Mouse (Mus musculus) embryo, embryonic 10 days (tissue): ENCODE data around the gene Gm11444.

Experiments used
- DNase-seq: peaks from one replicate; pipeline ENCODE4 v3.0.0-alpha.2; 2015; ENCODE audit warnings: low spot score

Gene Gm11444

DNA sequence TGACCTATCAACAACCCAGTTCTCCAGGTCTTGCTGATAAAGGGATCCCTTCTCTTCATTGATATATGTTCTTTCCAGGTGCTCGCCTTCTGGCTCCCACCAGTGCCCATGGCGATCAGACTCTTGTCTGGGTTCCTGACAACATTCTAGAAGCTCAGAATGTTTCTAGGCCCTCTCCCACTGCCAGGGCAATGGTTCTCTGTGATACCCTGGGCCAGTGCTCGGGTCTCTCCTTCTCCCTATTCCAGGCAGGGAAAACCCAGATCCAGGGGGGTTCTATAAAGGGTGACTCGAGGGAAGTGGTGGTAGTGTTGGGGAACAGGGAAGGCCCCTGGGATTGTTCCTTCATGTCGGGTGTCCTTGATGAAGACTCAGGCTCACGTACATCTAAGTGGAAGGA lies at the start of gene Gm11444:
Gene Gm11444, minus strand, starts transcription at position 101 of the 400 bp plus-strand sequence.
- no peak for DNase-seq

DNA sequence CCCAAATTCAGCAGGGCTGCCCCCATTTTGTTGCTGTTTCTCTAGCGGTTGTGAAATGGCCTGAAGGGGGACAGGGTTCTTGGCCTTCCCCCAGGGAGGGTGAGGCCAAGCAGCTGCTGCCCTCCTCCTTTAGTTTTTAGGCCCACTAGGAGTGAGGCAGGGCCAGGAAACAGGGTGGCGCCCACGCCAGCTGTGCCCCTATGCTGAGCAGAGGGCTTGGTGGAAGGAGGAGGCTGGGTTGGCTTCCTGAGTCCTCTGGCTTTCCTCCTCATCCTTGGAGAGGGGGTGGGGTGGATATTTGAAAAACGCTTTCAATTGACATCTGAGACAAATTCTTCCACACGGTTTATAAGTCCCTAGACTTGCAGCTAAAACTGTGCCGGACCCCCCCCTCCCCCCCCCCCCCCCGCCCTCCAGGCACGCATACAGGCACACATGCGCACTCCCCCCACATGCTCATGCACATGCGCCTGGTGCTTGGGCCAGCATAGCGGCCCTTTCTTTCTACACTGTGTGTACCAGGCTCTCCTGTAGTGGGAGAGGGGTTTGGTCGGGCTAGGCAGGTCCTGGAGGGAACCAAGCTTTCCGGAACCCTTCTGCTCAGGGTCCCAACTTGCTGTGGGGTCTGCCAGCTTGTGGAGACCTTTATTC lies 46.3 kb upstream of the Gm11444 start:
- DNase-seq: no peak

DNA sequence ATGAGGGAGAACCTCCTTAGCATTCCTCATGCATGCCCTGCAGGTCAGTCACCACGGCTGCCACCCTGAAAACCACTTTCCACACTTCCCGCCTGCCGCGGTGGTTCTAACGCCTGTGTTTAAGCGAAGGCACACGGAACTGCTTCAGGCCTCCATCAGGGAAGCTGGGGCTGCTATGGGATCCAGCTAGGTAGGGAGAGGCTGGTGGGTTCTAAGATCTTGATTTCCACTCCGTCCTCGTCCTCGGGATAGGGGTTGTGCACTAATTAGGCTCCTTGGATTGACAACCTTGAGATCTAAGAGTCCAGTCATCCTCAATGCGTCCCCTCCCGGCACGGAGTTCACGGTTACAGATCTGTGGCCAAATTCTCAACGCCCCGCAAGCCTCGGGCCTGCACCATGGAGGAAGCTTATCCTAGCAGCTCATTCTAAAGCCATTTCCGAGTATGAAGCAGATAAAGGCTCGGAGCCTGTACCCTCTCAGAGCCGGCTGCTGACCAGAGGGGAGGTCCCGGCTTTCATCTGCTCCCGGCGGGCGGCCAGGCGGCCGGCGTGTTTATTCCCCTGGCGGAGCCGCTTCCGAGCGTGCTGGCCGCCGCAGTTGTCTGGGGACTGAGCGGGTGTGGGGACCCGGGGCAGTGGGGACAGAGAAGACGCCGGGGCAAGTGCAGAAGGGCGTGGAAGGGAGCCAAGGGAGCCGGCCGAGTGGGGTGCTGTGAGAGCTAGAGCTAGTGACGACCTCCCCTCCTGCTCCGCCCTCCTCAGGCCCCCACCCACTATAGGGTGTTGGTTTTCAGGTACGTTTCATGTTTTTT lies 44.8 kb upstream of the Gm11444 start:
- peak; percentile 42 for DNase-seq

DNA sequence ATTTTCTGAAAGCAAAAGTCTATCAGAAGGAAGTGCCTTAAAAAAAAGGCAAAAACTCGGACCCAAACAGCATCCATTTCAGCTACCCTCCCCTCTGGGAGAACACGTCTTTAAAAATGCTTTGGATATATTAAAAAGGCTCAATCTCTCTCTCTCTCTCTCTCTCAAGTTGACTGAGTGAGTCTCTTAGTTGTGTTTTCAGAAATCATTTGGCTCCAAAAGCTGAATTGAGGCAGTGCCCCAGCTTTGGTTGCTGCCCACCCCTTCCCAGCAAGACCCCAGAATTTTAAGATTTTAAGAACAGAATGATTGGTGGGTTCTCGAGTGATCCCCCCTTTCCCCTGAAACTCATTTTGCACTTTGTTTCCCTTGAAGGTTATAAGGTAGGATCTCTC lies 44.0 kb upstream of the Gm11444 start:
- DNase-seq: no peak

DNA sequence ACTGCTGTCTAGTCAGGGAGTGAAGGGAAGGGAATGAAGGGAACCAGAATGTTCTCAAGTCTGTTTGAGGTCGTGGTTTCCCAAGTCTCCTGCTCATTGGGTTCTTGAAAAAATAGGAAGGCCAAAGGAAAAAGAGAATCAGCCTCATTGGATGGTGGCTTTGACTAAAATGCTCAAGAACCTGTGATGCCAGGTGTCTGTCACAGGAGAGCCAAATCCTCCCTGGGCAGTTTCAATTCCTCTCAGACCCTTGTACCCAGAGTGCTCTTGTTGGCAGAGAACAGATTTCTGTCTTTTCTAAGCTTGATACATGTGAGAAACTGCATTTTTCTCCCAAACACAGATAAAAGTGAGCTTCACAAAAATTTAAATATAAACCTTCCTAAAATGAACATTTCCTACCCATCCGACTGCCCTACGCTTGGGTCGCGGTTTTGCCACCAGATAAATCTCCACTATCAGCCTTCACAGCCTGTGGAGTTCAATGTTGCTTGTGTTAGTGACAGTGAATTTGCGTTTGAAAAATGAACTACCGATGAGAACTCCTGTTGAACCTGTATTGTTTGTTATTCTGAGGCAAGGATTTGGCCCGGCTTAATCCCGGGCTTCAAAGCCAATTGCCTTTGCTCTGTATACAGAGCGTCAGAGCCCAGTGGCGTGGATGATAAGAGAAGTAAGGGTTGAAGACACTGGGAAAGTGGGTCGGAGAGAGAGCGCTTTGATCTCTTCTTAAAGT lies 43.4 kb upstream of the Gm11444 start:
- DNase-seq: peak; percentile 41

DNA sequence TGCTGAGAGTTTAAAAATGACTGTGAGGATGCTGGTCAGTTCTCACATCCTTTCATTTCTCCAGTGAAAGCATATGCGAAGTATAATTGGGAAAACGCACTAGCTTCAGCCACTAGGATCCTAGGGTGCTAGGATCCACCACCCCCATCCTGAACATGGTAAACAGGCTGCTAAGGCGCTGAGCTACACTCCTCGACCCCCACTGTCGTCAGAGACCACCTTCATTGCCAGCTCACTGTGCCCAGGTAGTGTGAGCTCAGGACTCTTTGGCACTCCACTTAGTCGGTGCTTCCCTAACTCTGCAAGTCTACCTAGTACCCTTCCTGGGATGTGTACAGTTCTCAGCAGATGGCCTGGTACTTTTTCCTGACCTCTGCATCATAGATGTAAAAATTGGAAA lies 42.6 kb upstream of the Gm11444 start:
- DNase-seq: no peak

DNA sequence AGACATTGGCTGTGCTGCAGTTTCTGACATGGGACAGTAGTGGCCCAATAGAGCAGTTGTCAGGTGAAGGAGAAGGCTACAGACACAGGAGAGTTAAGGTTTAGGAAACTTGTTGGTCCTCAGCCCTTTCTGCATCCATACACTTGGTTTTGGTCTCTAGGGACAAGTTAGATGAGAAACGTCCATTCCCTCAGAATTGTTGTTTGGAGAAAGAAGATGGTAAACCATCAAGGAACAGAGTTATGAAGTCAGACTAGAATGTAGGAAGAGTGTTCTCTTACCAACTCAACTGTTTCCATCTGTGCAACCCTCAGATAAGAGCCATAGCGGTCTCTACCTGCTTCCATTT lies 41.5 kb upstream of the Gm11444 start:
- no peak for DNase-seq

DNA sequence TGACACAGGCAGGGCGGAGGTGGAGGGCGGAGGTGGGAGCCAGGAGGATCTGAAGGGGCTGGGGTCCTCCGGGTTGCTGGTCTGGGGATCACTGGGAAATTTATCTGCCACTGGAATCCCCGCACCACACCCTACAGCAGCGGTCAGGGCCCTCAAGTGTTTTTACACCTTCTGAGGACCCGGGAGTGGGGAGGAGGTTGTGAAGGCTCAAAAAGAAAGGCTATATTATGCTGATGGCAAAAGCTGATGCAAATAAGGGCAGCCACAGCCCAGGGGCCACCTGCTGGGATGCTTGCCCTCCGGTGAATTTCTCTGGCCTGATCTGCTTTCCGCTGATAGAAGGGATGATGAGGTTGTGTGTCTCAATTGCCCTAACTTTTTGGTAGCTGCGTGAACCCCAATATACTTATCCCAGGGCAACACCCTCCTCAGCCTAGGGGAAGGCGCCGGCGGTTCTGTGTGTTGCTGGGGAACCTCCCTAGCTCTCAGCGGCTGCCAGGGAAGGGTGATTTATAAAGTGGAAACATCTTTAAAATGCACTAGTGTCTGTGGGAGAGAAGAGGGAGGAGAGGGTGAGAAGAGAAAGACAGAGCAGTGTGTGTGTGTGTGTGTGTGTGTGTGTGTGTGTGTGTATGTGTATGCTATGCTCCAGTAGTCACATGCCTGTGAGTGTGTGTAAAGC lies 41.0 kb upstream of the Gm11444 start:
- DNase-seq: no peak

DNA sequence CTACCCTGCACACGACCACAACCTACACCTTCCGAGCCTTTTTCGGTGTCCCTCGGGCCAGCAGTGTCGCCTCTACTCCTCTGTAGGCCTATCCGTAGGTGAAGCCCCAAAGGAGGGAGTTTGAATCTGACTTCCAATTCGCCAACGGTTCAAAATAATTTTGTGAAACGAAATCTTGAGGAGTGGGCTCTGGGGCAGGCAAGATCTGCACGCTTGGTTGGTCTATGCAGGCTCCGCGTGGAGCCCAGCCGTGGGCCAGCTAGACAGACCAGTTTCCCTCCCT lies 40.4 kb upstream of the Gm11444 start:
- DNase-seq: no peak

DNA sequence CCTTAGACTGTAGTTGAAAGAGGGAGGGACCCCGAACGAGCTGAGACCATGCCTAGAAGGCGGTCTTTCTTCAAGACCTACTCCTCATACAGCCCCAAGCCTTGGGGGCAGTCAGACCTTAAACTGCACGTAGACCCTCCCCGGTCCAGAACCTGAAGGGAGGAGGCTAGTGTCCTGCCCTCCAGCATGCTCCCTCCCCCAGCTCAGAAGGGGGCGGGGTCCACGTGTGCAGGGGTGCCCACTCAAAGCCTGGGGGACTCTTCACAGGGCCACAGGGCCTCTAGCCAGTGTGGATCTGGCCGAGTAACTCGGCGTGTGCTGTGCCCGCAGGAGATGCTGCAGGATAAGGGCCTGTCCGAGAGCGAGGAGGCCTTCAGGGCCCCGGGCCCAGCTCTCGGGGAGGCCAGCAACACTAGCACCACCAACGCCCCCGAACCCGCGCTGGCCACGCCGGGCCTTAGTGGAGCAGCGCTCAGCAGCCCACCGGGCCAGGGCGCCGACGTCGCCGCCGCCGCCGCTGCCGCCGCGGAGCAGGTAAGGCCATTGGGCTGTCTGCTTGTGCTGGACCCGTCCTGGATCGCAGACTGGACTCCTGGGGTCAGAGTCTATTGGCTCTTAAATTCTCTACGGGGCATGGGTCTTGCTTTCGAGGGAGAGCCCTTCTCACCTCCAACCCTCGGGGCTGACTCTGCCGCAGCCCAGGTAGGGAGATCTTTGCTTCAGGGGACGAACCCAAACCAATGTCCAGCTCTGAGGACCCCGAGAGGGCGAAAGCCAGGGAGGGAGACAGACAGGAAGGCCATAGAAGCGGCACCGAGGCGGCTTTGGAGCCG lies 39.8 kb upstream of the Gm11444 start:
- DNase-seq: no peak

DNA sequence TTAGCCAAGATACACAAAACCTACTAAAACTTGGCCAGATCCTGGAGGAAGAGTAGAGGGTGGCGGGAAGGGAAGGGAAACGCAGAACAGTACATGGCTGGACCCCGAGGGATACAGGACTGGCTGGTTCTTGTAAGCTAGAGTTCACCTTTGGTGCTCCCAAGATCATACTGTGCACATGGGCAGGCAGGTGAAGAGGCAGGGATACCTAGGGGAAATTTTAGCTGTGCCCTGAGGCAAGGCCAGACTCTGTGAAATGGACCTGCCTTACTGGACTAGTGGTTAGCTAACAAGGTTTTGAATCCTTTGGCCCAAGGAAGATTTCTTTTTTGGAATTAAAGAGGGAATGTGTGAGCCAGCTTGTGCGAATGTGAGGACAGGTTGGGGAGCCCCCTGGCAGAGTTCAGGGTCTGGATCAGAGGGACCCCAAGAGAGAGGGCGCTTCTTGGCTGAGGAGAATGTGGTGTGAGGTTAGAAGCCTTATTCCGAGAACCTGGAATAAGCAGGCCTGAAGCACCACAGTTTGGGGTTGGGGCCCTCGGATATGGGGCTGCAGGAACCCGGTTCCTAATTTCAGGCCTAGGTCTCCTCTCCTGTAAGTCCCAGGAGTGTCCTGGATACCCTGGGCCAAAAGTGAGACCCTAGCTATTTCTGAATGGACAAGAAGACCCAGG lies 39.1 kb upstream of the Gm11444 start:
- DNase-seq: no peak

DNA sequence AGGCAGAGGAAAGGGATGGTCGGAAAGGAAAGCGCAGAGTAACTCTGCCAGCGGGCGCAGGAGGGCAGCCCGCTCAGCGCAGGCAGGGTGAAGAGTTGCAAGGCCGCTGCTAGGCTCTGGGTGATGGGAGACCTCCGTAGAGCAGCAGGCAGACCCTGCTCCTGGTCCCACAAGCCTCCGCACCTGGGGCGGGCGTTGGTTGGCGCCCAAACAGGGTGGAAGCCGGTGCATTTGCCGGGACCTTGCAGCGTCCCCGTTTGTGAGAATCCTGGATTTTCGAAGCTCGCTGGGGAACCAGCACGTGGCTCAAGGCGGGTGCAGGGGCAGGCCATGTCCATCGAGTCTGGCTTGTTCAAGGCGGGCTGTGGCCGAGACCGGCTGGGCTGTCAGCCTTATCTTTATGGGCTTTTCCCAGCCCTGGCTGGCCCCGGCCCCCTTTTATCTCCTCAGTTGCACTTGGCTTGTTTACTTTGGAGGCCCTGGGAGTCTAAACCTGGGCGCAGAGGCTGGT lies 38.4 kb upstream of the Gm11444 start:
- peak; percentile 60 for DNase-seq

DNA sequence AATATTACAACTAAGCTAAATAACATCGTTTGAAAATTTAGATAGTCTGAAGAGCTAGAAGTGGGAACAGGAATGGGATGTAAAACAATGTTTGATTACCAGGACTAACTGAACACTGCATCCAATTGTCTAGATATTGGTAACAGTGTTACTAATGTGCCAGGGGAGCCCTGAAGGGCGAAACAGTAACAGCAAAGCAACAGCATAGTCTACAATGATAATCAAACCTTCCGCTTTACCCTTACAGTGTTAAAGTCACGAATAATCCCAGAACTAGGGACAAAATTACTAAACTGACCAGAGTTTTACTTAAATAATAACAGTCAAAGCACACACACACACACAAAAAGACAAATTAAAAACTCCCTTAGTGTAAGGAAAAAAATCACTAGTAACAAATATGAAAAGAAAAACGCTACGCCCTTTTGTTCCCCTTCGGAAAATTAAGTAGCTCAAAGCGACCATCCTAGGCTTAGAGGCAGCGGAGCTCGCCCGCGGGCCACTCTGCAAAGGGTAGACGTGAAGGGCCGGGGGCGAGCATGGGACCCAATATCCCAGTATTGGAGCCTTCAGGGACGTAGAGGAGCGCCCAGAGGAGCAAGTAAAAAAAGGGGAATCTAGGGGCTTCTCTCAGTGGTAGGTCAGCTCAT lies 37.8 kb upstream of the Gm11444 start:
- DNase-seq: no peak

DNA sequence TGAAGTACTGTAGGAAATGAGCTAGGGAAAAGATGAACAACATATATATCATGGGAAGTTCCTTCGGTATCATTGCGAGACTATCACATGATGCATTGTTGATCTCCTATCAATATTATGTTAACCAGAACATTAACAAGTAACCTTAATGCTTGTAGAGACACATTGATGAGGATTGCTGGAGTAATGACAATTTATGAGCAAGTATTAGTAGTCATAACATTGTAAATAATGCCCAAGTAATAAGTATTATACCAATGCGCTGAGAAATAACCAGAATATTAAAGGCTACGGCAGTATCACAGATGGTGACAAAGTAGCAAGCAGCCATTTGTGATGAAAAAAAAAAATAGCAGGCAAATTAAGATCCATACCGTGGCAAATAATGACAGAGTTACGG lies 37.1 kb upstream of the Gm11444 start:
- no peak for DNase-seq

DNA sequence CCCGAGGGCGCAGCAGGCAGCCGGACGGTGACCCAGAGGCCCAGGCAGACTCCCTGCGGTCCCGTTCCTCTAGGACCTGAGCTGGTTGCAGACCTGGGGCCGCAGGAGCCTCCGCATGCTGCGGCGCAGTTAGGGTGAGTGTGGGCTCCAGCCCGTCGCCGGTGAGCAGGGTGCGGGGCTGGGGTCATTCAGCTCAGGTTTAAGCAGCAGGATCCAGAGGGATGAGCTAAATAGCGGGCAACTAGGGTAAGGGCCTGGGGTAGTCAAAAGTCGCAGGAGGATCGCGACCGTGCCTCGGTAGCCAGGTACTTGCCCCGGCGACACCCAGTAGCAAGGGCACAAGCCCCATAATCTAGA lies 36.3 kb upstream of the Gm11444 start:
- no peak for DNase-seq

DNA sequence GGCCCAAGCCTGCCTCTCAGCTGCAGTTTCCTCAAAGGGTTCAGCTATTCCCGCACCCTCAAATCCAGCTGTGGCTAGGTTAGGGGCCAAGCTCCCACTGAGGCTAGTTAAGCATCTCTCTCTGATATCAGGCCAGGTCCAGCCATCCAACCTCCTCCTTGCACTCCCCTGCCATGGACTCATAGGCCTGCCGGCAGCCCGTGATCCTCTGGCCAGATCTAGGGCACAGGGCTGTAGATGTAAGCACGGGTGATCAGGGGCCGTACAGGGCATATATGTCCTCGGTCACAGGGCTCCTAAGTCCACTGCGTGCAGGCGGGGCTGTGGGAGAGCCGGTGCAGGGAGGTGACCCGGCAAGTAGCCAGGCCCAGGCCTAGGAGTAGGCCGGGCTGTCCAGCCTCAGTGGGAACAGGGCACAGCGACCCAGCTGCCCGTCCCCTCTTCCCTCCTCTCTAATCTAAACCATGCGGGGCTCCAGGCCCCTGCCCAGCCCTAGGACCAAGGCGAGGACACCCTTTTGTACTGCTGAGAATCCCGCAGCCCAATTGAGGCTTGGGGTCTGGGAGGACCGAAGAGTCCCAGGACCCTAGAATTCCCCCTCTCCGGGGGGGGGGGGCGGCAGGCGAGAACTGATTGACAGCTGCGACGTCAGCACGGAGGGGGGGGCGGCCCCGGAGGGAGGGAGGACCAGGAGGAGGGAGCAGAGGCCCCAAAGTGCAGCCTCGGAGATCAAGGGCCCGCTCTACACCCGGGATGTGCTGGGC lies 35.7 kb upstream of the Gm11444 start, which contains the start of gene Tbx4:
Gene Tbx4, plus strand, starts transcription at position 758 of the 764 bp plus-strand sequence.
- peak; percentile 24 for DNase-seq

DNA sequence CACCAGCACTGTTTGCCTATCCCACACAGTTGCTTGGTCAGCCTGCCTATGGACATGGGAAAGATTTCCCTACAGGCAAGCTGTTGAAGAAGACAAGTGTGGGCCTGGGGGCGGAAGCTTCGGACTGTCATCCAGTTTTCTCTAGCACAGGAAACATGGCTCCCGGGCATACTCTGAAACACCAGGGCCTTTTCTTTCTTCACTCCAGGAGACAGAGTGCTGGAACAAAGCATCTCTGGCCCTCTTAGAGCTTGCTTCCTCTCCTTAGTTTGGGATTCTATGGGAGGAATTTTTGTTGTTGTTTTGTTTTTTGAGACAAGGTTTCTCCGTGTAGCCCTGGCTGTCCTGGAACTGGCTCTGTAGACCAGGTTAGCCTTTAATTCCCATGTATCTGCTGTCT lies 34.4 kb upstream of the Gm11444 start:
- DNase-seq: no peak

DNA sequence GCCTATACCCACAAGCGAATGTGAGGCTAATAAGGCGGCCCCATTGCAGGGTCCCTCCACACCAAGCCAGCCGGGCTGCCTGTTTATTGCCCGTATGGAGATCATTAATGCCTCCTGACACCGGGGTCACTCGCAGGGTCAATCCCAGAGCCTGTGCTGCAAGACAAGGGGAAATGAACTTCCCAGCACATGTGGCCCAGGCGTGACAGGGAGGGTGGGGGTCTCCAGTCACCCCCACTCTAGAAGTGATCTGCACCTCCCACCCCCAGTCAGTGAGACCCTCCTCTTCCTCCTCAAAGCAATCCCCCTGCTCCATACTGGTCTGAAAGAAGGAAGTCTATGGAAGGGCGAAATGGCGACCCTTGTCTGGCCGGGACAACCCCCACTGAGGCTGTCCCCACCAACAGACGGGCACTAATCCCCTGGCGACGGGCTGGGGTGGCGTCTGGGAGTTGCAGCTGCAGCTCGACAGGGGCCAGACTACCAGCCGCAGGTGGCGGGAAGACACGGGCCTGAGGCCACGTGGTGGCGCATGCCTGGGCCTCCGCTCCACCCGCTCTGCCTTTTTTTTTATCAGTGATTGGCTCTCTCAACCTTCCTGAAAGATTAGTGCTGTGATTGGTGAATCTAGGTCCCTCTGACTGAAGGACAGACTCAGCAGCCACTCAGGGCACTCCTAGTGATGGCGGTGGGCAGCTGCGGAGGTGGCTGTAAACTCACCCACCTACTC lies 26.1 kb upstream of the Gm11444 start:
- DNase-seq: peak; percentile 70

DNA sequence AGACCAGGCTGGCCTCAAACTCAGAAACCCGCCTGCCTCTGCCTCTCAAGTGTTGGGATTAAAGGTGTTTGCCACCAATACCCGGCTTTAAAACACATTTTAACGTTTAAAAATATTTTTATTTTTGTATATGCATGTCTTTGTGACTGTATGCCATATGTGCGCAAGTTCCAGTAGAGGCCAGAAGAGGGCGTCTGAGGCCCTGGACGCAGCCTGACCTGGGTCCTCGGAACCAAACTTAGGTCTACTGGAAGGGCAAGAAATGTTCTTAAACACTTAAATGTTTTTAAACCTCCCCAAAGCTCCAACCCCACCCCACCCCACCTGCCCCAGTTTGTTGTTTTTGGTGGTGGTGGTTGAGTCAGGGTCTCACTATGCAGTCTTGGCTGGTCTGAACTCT lies 14.2 kb upstream of the Gm11444 start:
- DNase-seq: peak; percentile 56
